14 mouse cellular contexts compared by ENCODE assay signal in genomic region chr7:4870133-4870532, GRCm38 (mm10). TPM values are rescaled to one million over a fixed set of nuclear protein-coding genes. Genes with fewer than 3 reads are reported as not detected.
DNase-seq lines count a peak whose midpoint lies in the region; TF ChIP-seq lines count a peak whose summit lies in the region.
"Had no signal": no experiment of that assay in that cellular context is flagged by ENCODE, and none has a peak within 500 bp of the region (broad histone marks: within the 10 kb centered on the region; RNA-seq: fewer than 3 reads in every experiment).

Isoc2b (minus strand) TSS chr7:4870258.

- no peak for DNase-seq in adrenal gland, adult 8-10 months
- no peak for DNase-seq in adrenal gland, postnatal 10 days
- no peak for DNase-seq in lung, adult 2 months
- no peak for DNase-seq in lung, postnatal 4 days
- DNase-seq in adrenal gland, postnatal 4 days (ENCODE audit: low spot score in 2 of 2) = no peak
- DNase-seq in large intestine, adult 2 months (ENCODE audit: low read depth, low spot score) = no peak
- no peak for DNase-seq in adipocyte (ENCODE audit: low spot score)
- no peak for DNase-seq in MN1 (ENCODE audit: low spot score)
- DNase-seq: gastrocnemius, postnatal 14 days; heart, postnatal 14 days; kidney, adult 18-20 months; right cerebral cortex, postnatal 14 days had no signal

- H3K4me1 ChIP-seq in lung, adult 2 months (ENCODE audit: control insufficient read depth, insufficient read depth, low read length) = no peaks in the 10 kb centered on the region; the same call in 1 of the 2 replicates

- TF ChIP-seq POLR2A in lung, adult 2 months (IDR thresholded peaks at IDR 0.05; ENCODE audit: borderline replicate concordance, extremely low read depth, low read depth, low read length) = no peak

- WGBS in lung, adult 2 months = 51% methylated on average over 6 of the region's 6 CpGs
- WGBS in large intestine, adult 2 months = 31% methylated on average over 6 of the region's 6 CpGs

- no peak for TF ChIP-seq CTCF in lung, adult 2 months (IDR thresholded peaks at IDR 0.05; ENCODE audit: insufficient read depth, low read length)

- no peak within 1 kb of the TSS for H3K4me3 ChIP-seq in lung, adult 2 months (replicated peaks; ENCODE audit: extremely low read depth, low read depth, low read length)
- H3K4me3 ChIP-seq: midbrain, embryonic 12.5 days; neural tube, embryonic 12.5 days had no signal

RNA-seq across cellular contexts. Expression of gene Isoc2b, which starts in this region (rescaled TPM):
- total RNA-seq in adrenal gland, adult 8-10 months (2022) = 10 to 100 TPM; 14.0 to 28.7 (median 19.1) TPM
- total RNA-seq in adrenal gland, postnatal 10 days (2021) = 10 to 100 TPM in 1 of 2 experiments, 1 to 10 TPM in 1; 6.8 to 13.3 TPM
- polyA plus RNA-seq in lung, adult 2 months (2012; rRNA removed) = 14.1 and 22.3 TPM in 2 replicates
- 10 to 100 TPM; 11.6 to 16.4 TPM for total RNA-seq in adrenal gland, postnatal 4 days (2021)
- 20.4 and 27.2 TPM in 2 replicates for polyA plus RNA-seq in large intestine, adult 2 months (2012; rRNA removed)
